Mouse (Mus musculus): ENCODE results near the gene Snta1.
A peak's percentile ranks its signal among the peaks of the same experiment; 100 is the strongest.

The Snta1 gene

GRCm38 (mm10) chr2:154430566-154430965 lies 22.7 kb upstream of the Snta1 start:
- no peak for DNase-seq (ENCODE audit: low read depth, low spot score)
- no peaks in the 10 kb centered on the region for H3K27me3 ChIP-seq (ENCODE audit: control insufficient read depth, insufficient read depth, low read length, poor library complexity, severe bottlenecking)
- no peaks in the 10 kb centered on the region for H3K36me3 ChIP-seq (ENCODE audit: control insufficient read depth, insufficient read depth, low read length, poor library complexity, severe bottlenecking)

- no peak for DNase-seq (ENCODE audit: low read depth, low spot score)
Measured at GRCm38 (mm10) chr2:154427853-154428360, 20.0 kb upstream of the Snta1 start.

GRCm38 (mm10) chr2:154426905-154427852 lies 19.3 kb upstream of the Snta1 start:
- no peak for DNase-seq (ENCODE audit: low read depth, low spot score)
- H3K27me3 ChIP-seq (ENCODE audit: control insufficient read depth, insufficient read depth, low read length, poor library complexity, severe bottlenecking): no peaks in the 10 kb centered on the region
- no peaks in the 10 kb centered on the region for H3K36me3 ChIP-seq (ENCODE audit: control insufficient read depth, insufficient read depth, low read length, poor library complexity, severe bottlenecking)

More at GRCm38 (mm10) chr2:154427853-154428360, 20.0 kb upstream of the Snta1 start:
- H3K27me3 ChIP-seq (ENCODE audit: control insufficient read depth, insufficient read depth, low read length, poor library complexity, severe bottlenecking): no peaks in the 10 kb centered on the region
- no peaks in the 10 kb centered on the region for H3K36me3 ChIP-seq (ENCODE audit: control insufficient read depth, insufficient read depth, low read length, poor library complexity, severe bottlenecking)

- no peaks in the 10 kb centered on the region for H3K36me3 ChIP-seq (ENCODE audit: control insufficient read depth, insufficient read depth, low read length, poor library complexity, severe bottlenecking)
- DNase-seq (ENCODE audit: low read depth, low spot score): peak; percentile 28
- no peaks in the 10 kb centered on the region for H3K27me3 ChIP-seq (ENCODE audit: control insufficient read depth, insufficient read depth, low read length, poor library complexity, severe bottlenecking)
Measured at GRCm38 (mm10) chr2:154426188-154426904, 18.4 kb upstream of the Snta1 start.

GRCm38 (mm10) chr2:154425522-154425921 lies 17.6 kb upstream of the Snta1 start:
- no peaks in the 10 kb centered on the region for H3K36me3 ChIP-seq (ENCODE audit: control insufficient read depth, insufficient read depth, low read length, poor library complexity, severe bottlenecking)
- no peaks in the 10 kb centered on the region for H3K27me3 ChIP-seq (ENCODE audit: control insufficient read depth, insufficient read depth, low read length, poor library complexity, severe bottlenecking)
- no peak for DNase-seq (ENCODE audit: low read depth, low spot score)

GRCm38 (mm10) chr2:154423548-154423947 lies 15.6 kb upstream of the Snta1 start:
- no peak for DNase-seq (ENCODE audit: low read depth, low spot score)
- Histone ChIP-seq H3K36me3 (ENCODE audit: control insufficient read depth, insufficient read depth, low read length, poor library complexity, severe bottlenecking) (no peaks in the 10 kb centered on the region), H3K27me3 (ENCODE audit: control insufficient read depth, insufficient read depth, low read length, poor library complexity, severe bottlenecking) (no peaks in the 10 kb centered on the region)

- no peak for DNase-seq (ENCODE audit: low read depth, low spot score)
- no peaks in the 10 kb centered on the region for H3K27me3 ChIP-seq (ENCODE audit: control insufficient read depth, insufficient read depth, low read length, poor library complexity, severe bottlenecking)
Measured at GRCm38 (mm10) chr2:154422181-154422580, 14.3 kb upstream of the Snta1 start.

GRCm38 (mm10) chr2:154420942-154421731 lies 13.2 kb upstream of the Snta1 start:
- no peaks in the 10 kb centered on the region for H3K27me3 ChIP-seq (ENCODE audit: control insufficient read depth, insufficient read depth, low read length, poor library complexity, severe bottlenecking)
- no peaks in the 10 kb centered on the region for H3K36me3 ChIP-seq (ENCODE audit: control insufficient read depth, insufficient read depth, low read length, poor library complexity, severe bottlenecking)
- DNase-seq (ENCODE audit: low read depth, low spot score): no peak

More at GRCm38 (mm10) chr2:154422181-154422580, 14.3 kb upstream of the Snta1 start:
- no peaks in the 10 kb centered on the region for H3K36me3 ChIP-seq (ENCODE audit: control insufficient read depth, insufficient read depth, low read length, poor library complexity, severe bottlenecking)

GRCm38 (mm10) chr2:154419631-154420515 lies 12.0 kb upstream of the Snta1 start:
- H3K36me3 ChIP-seq (ENCODE audit: control insufficient read depth, insufficient read depth, low read length, poor library complexity, severe bottlenecking): no peaks in the 10 kb centered on the region
- DNase-seq (ENCODE audit: low read depth, low spot score): no peak
- H3K27me3 ChIP-seq (ENCODE audit: control insufficient read depth, insufficient read depth, low read length, poor library complexity, severe bottlenecking): no peaks in the 10 kb centered on the region

GRCm38 (mm10) chr2:154418001-154418400 lies 10.1 kb upstream of the Snta1 start:
- H3K27me3 ChIP-seq (ENCODE audit: control insufficient read depth, insufficient read depth, low read length, poor library complexity, severe bottlenecking): no peaks in the 10 kb centered on the region
- no peak for DNase-seq (ENCODE audit: low read depth, low spot score)
- H3K36me3 ChIP-seq (ENCODE audit: control insufficient read depth, insufficient read depth, low read length, poor library complexity, severe bottlenecking): no peaks in the 10 kb centered on the region

GRCm38 (mm10) chr2:154417107-154417506 lies 9.2 kb upstream of the Snta1 start:
- peak; percentile 66 for DNase-seq (ENCODE audit: low read depth, low spot score)
- no peaks in the 10 kb centered on the region for H3K27me3 ChIP-seq (ENCODE audit: control insufficient read depth, insufficient read depth, low read length, poor library complexity, severe bottlenecking)
- H3K36me3 ChIP-seq (ENCODE audit: control insufficient read depth, insufficient read depth, low read length, poor library complexity, severe bottlenecking): no peaks in the 10 kb centered on the region

- H3K36me3 ChIP-seq (ENCODE audit: control insufficient read depth, insufficient read depth, low read length, poor library complexity, severe bottlenecking): no peaks in the 10 kb centered on the region
- no peaks in the 10 kb centered on the region for H3K27me3 ChIP-seq (ENCODE audit: control insufficient read depth, insufficient read depth, low read length, poor library complexity, severe bottlenecking)
- peak; percentile 75 for DNase-seq (ENCODE audit: low read depth, low spot score)
Measured at GRCm38 (mm10) chr2:154412018-154412666, 4.2 kb upstream of the Snta1 start.

- no peaks in the 10 kb centered on the region for H3K27me3 ChIP-seq (ENCODE audit: control insufficient read depth, insufficient read depth, low read length, poor library complexity, severe bottlenecking)
- no peaks in the 10 kb centered on the region for H3K36me3 ChIP-seq (ENCODE audit: control insufficient read depth, insufficient read depth, low read length, poor library complexity, severe bottlenecking)
- no peak for DNase-seq (ENCODE audit: low read depth, low spot score)
Measured at GRCm38 (mm10) chr2:154410355-154410754, 2.5 kb upstream of the Snta1 start.

Measured in splenic B cell, adult 2 months (primary cell).